Mouse (Mus musculus) adrenal gland, adult 18-20 months (tissue): ENCODE data around the gene Tgfb2. TPM values are rescaled to one million over a fixed set of nuclear protein-coding genes. Genes with fewer than 3 reads are reported as not detected.

Source experiments
- DNase-seq, 2 experiments: peaks; one replicate each; pipeline ENCODE4 v3.0.0; 2021 to 2022; ENCODE audit warnings: low spot score in 2 of 2
- total RNA-seq, 2 experiments: library from RNA; stranded (reverse); gene quantifications; 1 replicate in 1 of 2; 2 replicates in 1 of 2; pipeline ENCODE4 v1.2.3; 2021

Tgfb2 gene
- total RNA-seq, 2 experiments from 2014 or later, result 1.3 to 1.8 TPM

DNA sequence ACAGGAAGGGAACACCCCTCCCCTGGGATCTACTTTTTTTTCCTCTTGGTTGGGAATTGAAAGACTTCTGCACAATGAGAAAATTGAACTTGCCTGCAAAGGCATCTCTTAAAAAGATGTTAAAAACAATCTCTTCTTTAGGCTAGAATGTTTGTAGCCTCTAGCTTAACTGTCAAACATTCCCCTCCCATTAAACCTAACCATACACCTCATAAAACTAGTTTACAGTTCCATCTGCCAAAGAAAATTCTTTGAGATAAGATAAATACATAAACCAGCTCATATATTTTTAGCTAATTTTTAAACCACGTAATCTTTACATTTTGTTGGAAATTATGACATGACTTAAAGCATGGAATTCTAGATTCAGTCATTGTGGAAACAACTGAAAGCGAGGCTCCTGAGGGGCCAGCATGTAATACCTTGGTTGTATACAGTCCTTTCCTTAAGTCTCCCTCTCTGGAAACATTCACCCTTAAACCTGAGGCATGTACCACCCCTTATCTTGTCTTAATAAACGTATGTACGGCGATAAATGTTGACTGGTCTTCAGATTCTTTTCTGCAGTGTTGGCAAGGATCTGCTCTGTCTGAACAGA, 49.0 kb downstream of the Tgfb2 start:
- no peak for DNase-seq

GRCm38 (mm10) chr1:186656201-186656600, 49.6 kb downstream of the Tgfb2 start:
- no peak for DNase-seq

GRCm38 (mm10) chr1:186655096-186655495, 50.7 kb downstream of the Tgfb2 start:
- DNase-seq, result no peak

DNA sequence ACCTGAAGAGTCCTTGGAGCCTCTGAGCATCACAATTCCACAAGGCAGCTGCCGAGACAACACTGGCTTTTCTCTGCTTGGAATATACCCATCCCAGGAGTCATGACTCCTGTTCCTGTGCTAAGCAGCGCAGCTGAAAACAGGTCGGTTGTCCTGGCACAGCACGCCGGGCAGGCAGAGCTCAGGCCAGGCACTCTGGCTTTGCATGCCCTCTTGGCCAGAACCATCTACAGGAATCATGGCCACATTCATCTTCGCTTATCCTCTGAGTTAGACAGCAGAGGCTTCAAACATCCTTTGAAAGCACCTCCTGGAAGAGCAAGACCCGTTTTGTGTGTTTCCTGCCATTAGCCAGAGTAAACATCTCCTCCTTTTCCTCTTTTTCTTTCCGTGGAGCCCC, 53.6 kb downstream of the Tgfb2 start:
- DNase-seq, result no peak

DNA sequence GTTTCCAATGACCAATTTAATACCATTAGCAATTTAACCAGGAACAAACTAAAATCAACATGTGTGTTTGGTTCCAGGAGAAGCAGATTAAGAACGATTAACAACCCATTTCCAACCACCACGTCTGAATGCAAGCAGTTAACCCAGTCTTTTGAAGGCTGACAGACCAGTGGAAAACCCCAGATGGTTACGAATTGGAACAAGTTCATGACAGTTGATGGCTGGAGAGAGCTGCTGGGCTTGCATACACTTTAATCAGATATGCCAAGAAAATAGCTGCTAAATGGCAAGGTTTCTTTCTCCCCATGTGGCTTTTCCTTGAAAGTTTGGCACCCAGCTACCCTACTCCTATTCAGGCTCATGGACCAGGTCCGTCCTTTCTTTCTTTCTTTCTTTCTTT, 55.8 kb downstream of the Tgfb2 start:
- DNase-seq, result no peak

- DNase-seq, result no peak
Observed at GRCm38 (mm10) chr1:186637304-186638213, 68.2 kb downstream of the Tgfb2 start.

GRCm38 (mm10) chr1:186635045-186635444, 70.7 kb downstream of the Tgfb2 start:
- no peak for DNase-seq

DNA sequence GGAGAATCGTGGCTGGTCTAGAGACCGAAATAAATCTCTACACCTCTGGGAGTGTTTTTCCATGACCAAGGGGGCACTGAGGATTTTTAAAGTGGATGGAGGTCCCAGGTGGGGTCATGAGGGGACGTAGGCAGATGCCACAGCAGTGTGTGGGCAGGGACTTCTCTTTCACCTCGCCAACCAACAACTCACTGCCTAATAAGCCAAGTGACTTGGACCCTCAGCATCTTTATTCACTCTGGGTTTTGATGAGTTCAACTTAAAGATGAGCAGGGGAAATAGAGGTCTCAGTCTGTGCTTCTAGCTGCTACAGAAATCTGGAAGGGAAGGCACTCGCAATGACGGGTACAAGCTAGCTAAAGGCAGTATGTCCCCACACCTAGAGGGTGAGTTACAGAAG, 74.3 kb downstream of the Tgfb2 start:
- no peak for DNase-seq

GRCm38 (mm10) chr1:186630971-186631370, 74.8 kb downstream of the Tgfb2 start:
- DNase-seq, result no peak

DNA sequence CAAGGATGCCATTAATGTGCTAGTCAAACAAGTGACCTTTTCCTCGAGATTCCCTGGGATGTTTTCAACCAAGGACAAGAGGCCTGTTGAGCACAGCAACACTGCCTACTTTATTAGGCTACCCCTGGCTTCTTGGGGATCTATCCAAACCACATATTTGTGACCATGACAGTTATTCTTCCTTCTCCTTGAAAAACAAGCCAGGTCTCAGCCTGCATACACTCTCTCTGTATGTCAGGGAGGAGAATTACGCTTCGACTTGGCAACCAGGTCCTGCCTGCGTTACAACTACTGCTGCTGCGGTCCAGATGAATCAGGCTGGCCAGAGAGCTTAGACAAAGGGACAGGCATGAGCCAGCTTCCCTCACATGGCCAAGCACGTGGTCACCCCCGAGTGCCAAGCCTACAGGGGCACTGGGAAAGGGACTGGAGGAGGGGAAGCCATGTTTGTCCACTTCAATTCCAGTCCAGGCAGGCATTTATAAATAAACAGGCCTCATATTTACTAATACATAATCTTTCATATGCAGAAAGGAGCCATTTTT, 78.3 kb downstream of the Tgfb2 start:
- peak; percentile 40 to 56 for DNase-seq

- DNase-seq, result no peak
Observed at GRCm38 (mm10) chr1:186624474-186624873, 81.3 kb downstream of the Tgfb2 start.

GRCm38 (mm10) chr1:186621812-186622211, 84.0 kb downstream of the Tgfb2 start:
- DNase-seq, result no peak

DNA sequence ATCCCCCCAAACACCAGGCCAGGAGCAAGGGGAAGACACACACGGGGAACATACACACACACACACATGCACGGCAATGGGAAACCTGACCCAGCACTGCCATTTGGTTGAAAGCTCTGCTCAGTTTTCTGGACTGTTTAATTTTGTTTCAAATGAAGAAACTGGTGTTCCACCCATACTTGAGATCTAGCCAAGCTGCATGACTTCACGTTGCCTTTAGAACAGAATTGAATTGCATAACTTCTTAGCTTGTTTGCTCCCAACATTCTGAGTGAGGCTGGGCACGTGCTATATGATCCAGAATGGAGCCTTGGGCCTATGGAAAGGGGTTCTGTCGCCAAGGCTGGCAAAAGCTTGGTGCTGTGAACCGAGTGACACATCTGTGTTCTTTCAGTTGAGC, 87.5 kb downstream of the Tgfb2 start:
- DNase-seq, result no peak

GRCm38 (mm10) chr1:186611371-186611770, 94.4 kb downstream of the Tgfb2 start:
- no peak for DNase-seq

GRCm38 (mm10) chr1:186610481-186610880, 95.3 kb downstream of the Tgfb2 start:
- no peak for DNase-seq

- DNase-seq, result no peak
Observed at GRCm38 (mm10) chr1:186609793-186610233, 96.0 kb downstream of the Tgfb2 start.

- DNase-seq, result no peak
Observed at GRCm38 (mm10) chr1:186608116-186608515, 97.7 kb downstream of the Tgfb2 start.

DNA sequence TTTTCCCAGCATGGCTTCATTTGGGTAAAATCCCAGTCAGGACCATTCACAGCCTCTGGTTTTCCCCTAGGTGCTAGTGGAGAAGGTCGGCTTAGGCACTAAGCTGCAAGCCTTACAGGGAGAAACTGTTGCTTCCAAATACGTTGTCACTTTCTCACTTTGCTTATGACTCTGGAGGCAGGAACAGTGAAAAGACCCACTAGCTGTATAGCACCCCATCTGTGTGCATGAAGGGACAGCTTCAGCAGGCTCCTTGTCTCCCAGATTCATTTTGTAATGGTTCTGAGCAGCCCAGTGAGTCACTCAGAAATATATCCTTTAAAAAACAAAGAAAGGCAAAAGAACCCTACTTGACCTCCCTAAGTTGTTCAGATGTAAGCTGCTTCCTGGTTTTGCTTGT, 100.2 kb downstream of the Tgfb2 start:
- DNase-seq, result no peak

- no peak for DNase-seq
Observed at GRCm38 (mm10) chr1:186604124-186604523, 101.7 kb downstream of the Tgfb2 start.

DNA sequence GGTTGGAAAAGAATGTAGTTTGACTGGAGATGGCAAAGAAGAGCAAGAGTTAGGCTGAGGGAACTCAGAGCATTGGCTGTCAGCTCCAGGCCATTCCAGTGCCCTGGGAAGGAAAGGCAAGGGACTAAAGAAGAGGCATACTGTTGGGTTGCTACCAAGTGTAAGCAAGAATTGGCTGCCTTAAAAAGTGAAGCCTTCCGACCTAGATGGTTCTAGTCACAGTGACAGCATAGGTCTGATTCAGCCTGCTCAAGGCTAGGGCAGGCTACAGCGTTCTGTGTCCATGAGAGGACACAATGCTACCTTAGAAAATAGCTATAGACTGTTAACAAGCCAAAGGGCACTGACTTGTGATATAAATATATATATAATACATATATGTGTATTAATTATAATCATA, 117.6 kb downstream of the Tgfb2 start:
- DNase-seq, result no peak

- DNase-seq, result peak in 1 of 2 experiments; percentile 31
Observed at GRCm38 (mm10) chr1:186587065-186587804, 118.6 kb downstream of the Tgfb2 start.
